Mouse (Mus musculus) lung, adult 2 months (tissue): Measurements from ENCODE around the gene Hexa.

ENCODE experiments used
- CTCF ChIP-seq: fragments of 200-500 bp; IDR thresholded peaks from 2 replicates; pipeline ENCODE4 v1.5.1; 2011; ENCODE audit warnings: mild to moderate bottlenecking, low read length, control low read depth; ENCODE audit not compliant: insufficient read depth
- POLR2A ChIP-seq: fragments of 200-500 bp; IDR thresholded peaks from 2 replicates; pipeline ENCODE4 v1.6.1; 2011; ENCODE audit warnings: low read depth, mild to moderate bottlenecking, control low read depth, low read length, borderline replicate concordance; ENCODE audit errors: extremely low read depth

GRCm38 (mm10) chr9:59610950-59611349 is 71.6 kb downstream of the Hexa start:
- TF ChIP-seq POLR2A (no peak), CTCF (no peak)
